Mouse (Mus musculus) embryo, embryonic 10.5 days (tissue): ENCODE data around the gene Desi1.
"Not testable (repeated sequence)": the region's sequence is repeated elsewhere in the genome, so short reads cannot be mapped to it uniquely, and the experiment has no call there.

ENCODE experiments used
- DNase-seq: peaks from one replicate; pipeline ENCODE4 v3.0.0-alpha.2; 2015; ENCODE audit warnings: low spot score

Desi1 gene

DNA sequence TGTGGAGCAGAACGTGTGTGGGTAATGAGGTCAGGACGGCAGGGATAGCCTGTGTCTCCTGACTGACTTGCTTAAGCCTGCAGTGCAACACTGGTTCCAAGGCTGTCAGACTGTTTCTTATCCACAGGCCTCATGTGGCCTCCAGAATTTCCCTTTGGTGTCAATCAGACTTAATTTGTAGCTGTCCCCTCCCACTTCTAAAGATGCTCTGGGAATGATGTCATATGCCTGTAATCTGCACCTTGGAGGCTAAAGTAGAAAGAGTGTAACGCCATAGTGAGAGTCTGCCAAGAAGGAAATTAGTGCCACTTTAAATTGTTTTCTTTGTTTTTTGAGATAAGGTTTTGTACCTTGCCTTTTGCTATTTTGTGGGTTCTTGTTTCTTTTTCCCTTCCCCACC, 14.4 kb downstream of the Desi1 start:
- no peak for DNase-seq

DNA sequence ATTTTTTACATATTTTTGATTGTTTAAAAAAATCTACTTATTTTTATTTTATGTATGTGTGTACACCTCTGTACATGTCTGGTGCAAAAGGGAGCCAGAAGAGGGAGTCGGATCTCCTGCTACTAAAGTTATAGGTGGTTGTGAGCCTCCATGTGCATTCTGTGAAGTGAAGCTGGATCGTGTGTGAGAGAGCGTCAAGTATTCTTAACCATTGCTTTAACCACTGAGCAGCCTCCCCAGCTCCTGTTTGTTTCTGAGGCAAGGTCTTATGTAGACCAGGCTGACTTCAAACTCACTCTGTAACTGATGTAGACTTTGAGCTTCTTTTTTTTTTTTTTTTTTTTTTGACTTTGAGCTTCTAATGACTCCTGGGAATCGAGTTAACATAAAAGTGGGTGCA, 16.2 kb downstream of the Desi1 start:
- DNase-seq = no peak

DNA sequence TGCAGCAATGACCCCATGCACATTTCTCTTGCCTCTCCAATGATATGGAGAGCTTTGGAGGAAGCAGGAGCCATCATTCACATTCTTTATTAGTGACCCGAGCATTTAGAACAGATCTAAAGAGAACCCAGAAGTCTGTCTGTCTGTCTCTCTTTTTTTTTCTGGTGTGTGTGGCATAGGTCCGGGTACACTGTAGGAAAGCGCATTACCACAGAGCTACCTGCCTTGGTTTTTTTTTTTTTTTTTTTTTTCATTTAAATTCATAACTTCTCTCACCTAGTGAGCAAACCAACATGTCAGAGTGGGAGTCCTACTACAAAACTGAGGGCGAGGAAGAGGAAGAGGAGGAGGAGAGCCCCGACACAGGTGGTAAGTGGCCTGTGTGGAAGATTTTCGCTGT, 16.8 kb downstream of the Desi1 start:
- DNase-seq = no peak

DNA sequence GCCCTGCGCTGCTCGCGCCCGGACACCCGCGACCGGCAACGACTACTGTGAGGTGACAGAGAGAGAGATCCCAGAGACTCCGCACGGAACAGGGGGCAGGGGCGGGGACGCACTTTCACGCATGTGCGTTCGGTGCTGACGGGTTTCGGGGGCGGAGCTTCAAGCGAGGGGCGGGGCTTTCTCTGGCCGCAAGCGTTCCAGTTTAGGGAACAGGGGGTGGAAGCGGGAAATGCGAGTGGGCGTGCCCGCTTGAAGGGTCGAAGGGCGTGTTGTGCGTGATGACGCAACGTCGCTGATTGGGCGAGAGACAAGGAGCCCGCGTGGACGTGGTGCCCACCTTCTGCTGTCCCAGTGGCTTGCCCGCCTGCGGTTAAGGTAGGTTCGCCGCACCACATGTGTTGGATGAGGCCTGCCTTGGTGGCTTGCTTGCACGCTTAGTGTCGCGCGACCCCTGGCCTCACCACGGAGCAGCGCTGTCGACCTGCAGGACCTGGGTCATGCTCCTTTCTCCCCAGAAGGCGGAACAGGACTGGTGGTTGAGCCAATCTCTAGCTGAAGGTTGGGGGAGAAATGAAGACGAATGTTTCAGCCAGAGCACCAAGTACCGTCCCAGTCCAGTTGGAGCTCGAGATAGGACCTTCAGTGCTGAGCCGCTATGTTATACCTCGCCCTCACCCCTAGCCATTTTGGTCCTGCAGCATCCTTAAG, 17.4 kb downstream of the Desi1 start:
- DNase-seq = peak; percentile 99

DNA sequence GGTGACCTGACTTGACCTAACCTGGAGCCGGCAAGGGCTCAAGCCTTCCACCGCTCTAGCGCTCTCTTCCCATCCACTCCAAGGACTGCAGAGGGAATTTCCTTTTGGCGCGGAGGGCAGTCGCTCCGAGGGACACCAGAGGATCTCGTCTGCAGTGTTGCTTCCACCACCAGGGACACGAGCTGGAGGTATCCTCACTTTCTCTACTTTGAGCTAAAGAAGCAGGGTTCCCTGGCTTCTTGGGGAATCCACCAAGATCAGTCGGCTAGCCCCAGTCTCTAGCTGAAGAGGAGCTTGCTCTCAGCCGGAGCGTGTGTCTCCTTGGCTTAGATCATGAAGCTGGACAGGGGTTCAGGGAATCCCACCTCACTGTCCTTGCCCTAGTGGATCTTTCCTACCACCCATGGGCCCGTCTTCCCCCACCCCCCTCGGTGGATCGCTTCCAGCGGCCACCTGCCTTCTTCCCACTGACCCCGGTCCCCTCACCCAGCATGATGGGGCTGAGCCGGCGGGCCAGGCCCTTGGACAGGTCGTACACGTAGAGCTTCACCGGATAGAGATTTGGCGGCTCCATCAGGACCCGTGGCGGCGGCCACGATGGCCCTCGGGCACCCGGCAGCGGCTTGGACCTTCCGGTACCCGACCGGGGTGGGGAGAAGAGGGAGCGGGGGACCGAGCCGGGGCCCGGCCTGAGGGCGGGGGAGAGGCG, 18.1 kb downstream of the Desi1 start:
- DNase-seq = peak; percentile 45

DNA sequence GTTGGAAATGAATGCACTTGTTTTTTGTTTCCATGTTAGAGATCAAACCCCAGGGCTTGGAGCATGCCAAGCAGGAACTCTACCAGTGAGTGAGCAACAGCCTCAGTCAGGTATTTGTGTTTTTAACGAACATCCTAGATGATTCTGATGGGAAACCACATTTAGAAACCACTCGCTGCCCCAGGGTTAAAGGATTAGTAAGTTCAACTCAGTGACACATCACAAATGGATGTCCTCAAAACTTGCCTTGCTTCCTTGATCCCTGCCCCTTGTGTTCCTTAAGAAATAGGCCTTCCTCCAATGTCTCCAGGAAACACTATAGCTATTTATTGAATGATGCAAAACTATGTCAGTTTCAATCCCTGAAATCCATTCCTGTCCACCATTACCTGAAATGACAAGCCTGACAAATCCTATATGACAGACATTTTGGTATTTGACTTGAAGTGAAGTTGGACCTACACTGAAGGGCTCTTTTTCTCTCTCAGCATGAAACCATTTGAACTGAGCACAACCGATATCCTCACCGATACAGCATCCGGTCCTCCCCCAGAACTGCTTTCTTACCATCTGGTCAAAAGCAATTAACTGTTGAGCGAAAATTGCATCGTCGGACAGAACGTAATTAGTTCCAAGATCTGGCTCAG, 18.8 kb downstream of the Desi1 start:
- no peak for DNase-seq

DNA sequence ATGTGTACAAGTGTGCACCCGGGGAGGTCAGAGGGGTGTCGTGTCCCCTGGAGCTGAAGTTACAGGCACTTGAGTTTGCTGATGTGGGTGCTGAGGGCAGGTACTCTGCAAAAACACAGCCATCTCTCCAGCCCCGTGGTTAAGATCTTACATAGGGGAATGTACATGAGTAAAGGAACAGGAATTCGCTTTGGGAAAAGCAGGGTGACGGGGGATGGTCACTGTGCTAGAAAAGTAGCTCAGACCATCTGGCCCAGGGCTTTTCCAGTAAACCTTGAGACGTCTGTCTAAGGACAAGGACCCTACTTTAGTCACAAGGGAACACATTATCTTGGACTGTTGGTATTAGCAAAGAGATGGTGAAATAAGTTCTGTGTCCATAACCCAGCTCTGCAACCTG, 21.7 kb downstream of the Desi1 start:
- no peak for DNase-seq

DNA sequence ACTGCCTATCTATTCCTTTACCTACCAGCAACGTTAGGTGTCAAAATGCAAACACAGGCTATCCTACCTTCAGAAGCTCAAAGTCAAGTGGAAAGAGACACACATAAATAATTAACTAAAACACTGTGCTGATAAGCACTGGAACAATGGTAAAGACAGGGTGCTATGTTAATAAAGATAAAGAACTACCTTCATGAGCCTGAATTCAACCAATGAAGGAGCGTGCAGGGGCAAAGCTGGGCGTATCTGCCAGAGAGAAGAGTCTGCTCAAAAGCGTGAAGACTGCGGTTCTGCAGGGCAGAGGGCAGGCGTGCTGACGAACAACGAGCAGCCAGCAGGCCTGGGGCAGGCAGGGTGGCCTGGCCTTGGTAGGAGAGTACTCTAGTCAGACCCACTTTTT, 29.4 kb downstream of the Desi1 start:
- DNase-seq = no peak

DNA sequence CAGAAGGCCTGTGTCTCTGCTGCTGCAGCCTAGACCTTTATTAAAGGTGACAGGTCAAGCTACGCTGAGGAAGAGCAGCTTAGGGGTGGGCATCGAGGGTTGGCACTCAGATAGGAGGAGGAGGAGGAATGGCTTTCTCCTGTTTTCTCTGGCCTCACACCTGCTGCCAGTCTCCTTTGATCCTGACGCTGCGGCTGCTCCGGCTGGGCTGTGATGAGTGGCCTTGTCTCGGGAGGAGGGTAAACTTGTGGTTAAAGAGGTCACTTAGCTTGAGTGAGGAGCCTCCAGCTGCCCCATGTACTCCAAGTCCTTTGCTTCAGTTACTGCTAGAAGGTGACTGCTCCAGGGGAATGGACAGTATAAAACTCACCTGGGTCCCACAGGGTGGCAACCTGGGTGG, 39.7 kb downstream of the Desi1 start:
- no peak for DNase-seq

DNA sequence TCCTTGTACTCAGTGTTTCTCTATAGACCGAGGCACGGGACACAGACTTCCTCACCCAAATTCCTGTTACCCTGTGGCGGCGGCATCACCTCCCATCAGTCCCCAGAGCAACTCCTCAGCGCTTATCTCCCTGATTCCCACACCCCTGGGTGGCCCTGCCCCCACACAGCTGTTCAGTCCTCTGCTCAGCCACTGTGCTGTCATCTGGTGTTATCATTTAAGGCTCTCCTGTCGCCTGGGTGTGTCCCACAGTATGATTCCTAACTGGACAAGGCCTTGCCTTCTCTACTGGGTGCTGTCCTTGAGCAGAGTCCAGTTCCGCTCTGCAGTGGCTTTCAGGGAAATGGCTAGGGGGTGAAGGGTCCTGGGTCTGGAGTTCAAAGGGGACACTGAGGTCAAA, 43.1 kb downstream of the Desi1 start:
- peak; percentile 2 for DNase-seq

DNA sequence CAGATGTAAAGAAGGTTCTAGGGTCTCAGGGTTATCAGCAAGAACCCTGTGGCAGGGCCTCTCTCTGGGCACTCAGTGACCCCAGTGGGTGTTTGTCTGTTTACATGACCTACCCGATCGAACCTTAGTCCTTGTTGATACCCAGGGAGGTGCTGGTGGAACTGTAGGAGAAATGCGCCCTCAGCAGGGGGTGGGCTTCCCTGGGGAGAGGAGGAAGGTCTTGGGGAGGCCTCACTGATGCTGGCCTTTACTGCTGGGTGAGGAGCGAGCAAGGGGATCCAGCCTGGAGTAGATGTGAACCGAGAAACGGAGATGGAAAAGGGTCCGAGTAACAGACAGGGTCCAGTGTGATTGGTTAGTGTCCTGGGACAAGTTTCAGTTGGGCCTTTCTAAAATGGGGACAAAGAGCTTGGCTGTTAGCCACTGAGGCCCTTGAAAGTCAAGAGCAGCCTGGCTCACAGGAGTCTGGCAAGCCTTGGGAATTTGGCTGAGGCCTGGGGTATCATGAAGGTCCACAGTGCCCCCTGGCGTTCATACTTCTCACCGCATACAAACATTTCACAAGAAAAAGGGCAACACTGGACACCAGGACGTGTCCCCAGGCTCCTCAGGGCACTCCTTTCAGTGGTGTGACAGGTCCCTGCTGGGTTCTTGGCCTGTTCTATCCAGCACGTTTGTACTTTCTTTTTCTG, 44.1 kb downstream of the Desi1 start:
- DNase-seq = peak; percentile 96

DNA sequence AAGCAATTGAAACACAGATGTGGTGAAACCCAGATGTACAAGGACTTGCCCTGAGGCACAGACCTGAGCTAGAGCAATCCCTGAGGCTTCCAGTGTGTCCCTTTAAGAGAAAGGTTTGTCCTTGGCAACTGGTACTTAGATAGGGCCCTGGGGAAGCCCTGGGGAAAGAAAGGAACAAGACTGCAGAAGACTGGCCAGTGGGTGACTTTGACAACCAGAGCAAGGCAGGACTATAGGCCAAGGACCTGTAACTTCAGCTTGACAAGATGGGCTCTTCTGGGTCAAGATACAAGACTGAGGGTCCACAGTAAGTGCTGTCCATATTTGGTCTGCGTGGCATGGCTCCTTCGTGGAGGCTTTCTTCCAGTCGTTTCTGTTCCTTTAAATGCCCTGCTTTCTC, 46.0 kb downstream of the Desi1 start, which contains the start of gene Xrcc6:
Xrcc6 (plus strand) TSS at position 190 of the 400 bp plus-strand sequence.
- no peak for DNase-seq

DNA sequence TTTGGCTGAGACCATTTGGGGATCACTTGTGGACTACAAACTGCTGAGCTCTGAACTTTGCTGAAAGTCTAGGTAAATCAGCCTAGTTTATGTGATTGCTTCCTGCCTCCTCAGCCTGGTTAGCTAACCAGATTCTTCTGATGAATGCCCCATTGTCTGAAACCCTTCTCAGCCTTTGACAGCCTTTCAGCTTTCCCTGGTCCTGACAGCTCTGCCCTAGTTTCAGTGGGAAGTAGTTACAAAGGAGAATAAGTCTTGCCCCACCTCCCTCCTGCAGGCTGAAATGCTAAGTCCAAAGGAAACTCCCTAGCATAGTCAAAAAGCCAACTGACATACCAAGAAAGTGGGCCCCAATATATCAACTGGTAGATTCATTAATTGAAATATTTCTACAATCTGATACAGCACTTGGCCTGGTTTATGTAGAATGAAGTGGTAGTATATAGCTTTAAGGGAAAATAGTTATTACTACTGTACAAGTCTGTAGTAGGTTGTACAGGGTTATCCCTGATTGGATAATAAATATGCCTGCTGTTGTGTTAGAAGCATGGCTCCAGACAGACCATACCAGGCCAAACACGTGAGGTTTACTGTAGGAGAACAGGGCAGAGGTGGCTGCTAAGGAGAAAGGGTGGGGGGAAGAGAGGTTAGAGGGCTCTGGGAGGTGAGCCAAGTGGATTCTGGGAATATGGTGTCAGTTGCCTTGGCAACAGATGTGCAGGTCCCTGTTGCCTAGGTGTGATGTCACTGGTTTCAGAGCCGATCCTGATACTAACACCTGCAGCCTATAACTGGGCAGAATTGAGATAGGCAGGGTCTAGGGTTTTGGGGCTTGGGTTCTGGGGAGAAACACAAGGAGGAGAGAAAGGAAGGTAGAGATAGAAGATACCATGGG, 48.1 kb downstream of the Desi1 start:
- peak; percentile 34 for DNase-seq

DNA sequence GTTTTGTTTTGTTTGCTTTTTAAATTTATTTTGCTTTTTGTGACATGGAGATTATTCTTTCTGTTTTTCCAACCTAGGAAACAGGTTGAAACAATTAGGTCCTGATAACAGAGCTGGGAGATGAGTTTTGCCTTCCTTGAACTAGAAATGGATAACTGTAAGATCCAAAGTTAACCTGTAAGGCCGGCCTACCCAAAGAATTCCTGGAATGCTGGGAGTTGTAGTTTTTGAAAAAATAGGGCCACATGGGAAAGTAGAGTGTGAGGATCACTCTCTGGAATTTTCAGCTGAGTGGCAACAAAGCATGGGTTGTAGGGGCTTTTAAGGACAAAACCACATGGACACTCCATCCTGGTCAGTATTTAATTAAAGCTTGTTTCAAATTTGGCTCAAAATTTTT, 51.5 kb downstream of the Desi1 start:
- DNase-seq = peak; percentile 23

DNA sequence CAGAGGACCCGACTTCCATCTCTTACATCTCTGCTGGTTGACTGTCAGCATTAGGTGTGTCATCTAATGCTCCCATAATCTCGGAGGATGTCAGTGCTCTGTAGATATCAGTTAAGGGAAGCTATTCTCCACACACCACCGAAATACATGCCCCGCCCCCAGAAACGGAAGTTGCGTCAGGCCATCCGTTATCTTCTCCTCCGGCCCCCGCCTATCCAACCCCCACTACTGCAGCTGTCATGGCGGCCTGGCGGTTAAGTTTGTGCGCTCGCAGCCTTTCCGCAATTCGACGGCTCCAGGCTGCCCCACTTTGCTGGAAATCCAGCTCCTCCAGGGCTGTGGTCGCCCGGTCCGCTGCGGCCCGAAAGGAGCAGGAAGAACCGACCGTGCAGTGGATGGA, 53.3 kb downstream of the Desi1 start, which contains the start of gene 1700029P11Rik:
1700029P11Rik (plus strand) TSS at position 220 of the 400 bp plus-strand sequence.
- no peak for DNase-seq

DNA sequence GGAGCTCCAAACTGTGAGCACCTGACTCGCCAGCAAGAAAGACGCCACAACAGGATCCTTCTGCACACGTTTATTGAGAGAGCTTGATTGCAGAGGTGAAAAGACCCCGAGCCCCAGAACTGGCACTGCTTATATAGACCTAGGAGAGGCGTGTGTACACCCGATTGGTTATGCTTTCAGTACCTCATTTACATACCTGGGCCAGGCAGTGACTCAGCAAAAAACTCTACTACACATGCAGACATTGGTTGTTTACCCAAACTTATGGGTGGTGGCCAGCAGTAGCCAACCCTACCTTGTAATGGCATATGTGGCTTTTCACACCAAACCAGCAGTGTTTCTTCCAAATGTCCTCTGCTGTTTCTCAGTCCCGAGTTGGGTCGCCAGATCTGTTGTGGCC, 58.5 kb downstream of the Desi1 start:
- DNase-seq = not testable (repeated sequence)

DNA sequence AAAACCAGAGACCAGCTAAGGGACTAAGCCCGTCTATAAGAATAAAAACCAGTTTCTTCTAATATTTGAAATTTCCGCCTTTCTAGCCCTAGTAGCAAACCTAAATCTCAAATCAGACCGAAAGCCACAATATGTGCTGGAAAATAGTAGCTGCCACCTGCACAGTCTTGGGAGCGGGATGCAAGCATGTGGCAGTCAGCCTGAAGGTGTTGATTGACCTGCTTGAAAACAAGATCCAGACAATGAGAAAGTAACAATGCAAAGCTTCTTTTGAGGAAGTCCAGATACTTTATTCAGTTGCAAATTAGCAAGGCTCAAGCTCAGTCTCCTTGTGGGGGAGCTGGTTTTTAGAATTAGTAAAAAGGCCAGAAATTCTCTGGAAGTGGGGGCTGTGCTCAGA, 63.2 kb downstream of the Desi1 start:
- not testable (repeated sequence) for DNase-seq

DNA sequence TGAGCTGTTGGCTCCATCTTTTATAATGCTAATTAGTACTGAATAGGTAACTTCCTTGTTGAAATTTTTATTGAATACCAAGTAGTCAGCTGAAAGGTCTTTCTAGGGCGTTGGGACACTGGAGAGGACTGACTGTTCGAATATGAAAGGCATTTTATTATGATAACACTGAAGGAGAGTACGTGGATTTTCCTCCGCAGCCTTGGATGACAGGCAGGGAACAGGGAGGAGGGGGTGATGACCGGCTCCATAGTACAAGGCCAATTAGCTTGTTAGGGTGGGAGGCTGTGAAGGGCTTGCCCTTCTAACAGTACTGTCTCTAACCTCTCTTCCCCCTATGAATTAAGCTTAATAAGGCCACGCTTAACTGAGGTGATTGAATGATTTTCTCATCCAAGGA, 64.0 kb downstream of the Desi1 start:
- DNase-seq = not testable (repeated sequence)

DNA sequence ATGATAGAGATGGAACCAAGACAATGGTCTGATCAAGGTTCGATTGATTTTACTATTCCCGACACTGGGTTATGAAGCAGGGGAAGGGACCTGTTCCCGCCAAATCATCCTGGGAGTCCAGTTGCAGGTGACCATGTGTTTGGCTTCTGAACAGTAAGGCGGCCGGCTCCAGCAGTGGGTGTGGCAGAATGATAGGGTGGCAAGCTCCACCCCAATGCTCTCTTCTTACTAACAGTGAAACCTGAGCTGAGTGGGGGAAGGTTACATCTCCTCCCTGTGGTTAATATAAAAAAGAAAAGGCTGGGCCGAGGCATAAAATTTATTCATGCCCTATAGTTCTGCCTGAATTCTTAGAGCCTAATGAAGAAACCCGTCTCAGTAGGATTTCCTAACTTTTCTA, 64.5 kb downstream of the Desi1 start:
- DNase-seq = peak; percentile 23

DNA sequence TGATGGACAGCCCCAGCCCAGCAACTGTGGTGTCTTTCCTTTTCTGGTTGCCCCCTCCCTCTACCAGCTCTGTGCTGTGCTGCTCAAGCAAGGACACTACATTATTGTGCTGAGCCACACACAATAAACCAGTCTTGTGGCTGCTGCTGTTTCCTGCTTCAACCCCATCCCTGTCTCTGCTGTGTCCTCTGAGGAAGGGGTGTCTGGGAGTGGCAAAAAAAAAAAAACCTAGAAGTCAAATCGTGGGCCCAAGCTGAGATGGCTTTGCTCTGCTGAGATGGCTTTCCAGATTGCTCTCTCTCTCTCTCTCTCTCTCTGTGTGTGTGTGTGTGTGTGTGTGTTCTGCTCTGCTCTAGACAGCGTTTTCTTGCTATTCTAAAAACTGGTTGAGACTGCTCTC, 65.2 kb downstream of the Desi1 start:
- DNase-seq = no peak

DNA sequence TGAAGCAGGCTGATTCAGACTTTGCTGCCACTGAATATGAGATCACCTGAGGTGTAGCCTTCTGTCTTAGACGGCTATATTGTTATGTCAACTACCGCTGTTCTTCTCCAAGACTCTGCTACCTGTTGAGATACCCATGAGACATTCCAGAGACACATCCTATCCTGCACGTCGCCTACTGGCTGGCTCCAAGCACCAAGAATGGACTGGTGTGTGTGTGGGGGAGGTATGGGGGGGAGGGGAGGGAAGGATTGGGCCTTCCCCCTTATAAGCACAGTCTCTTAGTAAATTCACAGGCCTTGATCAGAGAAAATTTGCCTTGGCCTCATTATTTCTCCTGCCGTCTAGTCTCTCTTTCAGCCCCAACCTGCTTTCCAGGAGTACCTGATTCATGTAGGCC, 65.8 kb downstream of the Desi1 start:
- no peak for DNase-seq
